Mouse (Mus musculus) large intestine, adult 2 months (tissue): Measurements from ENCODE around the gene Ikzf3. TPM values are rescaled to one million over a fixed set of nuclear protein-coding genes. Genes with fewer than 3 reads are reported as not detected.
A peak's percentile ranks its signal among the peaks of the same experiment; 100 is the strongest.

Experiments
- DNase-seq: peaks from one replicate; pipeline ENCODE4 v3.0.0-alpha.2; 2012; ENCODE audit warnings: low read depth, low spot score
- WGBS: fragments of 180-500 bp; shearing (Covaris S2); methylation state at CpG from one replicate; pipeline ENCODE4 v1.1.7; 2018; 5-methylcytosine and 5-hydroxymethylcytosine counted together
- polyA plus RNA-seq: library from polyadenylated mRNA; depleted of rRNA; stranded (reverse); fragments of >200 nt; gene quantifications from 2 replicates; pipeline ENCODE4 v1.2.3, GENCODE M21; 2012; rRNA removed

Ikzf3 gene
- polyA plus RNA-seq: 8.1 and 15.1 TPM in 2 replicates

GRCm38 (mm10) chr11:98545711-98546231 lies at the start of gene Ikzf3:
TSS of gene Ikzf3 (minus strand) at chr11:98546031.
- no peak for DNase-seq
- 2% methylated on average over 58 of the region's 58 CpGs for WGBS

- 64% methylated on average over 10 of the region's 10 CpGs for whole genome bisulfite sequencing
- no peak for DNase-seq
Observed at GRCm38 (mm10) chr11:98595473-98595872, 49.6 kb upstream of the Ikzf3 start.

- WGBS: 67% methylated on average over 6 of the region's 6 CpGs
- DNase-seq: no peak
Observed at GRCm38 (mm10) chr11:98595021-98595420, 49.2 kb upstream of the Ikzf3 start.

GRCm38 (mm10) chr11:98590548-98591445 lies 45.0 kb upstream of the Ikzf3 start:
- no peak for DNase-seq
- WGBS: 56% methylated on average over 19 of the region's 19 CpGs

- no peak for DNase-seq
- 72% methylated on average over 8 of the region's 8 CpGs for WGBS
Observed at GRCm38 (mm10) chr11:98589306-98589705, 43.5 kb upstream of the Ikzf3 start.

GRCm38 (mm10) chr11:98588833-98589281 lies 43.0 kb upstream of the Ikzf3 start:
- no peak for DNase-seq
- whole genome bisulfite sequencing: 54% methylated on average over 6 of the region's 6 CpGs

GRCm38 (mm10) chr11:98587684-98588546 lies 42.1 kb upstream of the Ikzf3 start:
- peak; percentile 92 for DNase-seq
- 4% methylated on average over 20 of the region's 20 CpGs for WGBS

DNA sequence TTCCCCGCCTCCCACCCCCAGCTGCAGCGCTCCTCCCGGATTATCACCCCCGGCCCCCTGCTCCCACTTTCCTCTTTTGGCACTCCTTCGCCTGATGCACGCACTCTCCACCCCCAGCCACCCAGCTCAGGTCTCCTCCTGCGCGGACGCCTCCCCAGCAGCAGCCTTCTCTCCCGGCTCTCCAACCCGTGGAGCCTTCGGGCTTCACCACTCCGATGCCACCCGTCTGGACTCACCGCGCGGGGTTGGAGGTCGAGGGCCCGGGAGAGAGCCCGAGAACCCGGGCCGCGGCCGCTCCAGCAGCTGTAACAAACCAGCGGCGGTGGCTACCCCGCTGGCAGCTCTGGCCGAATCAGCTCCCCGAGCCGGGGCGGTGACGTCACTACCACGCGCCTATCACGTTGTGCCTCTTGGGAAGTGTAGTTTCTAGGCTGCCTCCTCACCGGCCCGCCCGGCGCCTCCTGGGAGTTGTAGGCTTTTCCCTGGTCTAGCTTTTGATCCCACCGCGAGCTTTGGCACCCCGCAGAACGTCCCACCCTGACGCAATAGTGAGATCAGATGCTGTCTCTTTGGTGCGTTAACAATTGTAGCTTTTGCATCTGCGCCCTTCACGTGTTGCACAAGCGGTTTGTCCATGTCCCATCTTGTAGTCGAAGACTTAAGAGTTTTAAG lies 41.2 kb upstream of the Ikzf3 start, which contains the start of gene Ormdl3:
Gene Ormdl3 (minus strand): TSS at position 477 of the 672 bp plus-strand sequence.
- under 1% methylated on average over 49 of the region's 49 CpGs for WGBS
- peak; percentile 94 for DNase-seq

- no peak for DNase-seq
- WGBS: 2% methylated on average over 22 of the region's 22 CpGs
Observed at GRCm38 (mm10) chr11:98586087-98586891, 40.5 kb upstream of the Ikzf3 start.

DNA sequence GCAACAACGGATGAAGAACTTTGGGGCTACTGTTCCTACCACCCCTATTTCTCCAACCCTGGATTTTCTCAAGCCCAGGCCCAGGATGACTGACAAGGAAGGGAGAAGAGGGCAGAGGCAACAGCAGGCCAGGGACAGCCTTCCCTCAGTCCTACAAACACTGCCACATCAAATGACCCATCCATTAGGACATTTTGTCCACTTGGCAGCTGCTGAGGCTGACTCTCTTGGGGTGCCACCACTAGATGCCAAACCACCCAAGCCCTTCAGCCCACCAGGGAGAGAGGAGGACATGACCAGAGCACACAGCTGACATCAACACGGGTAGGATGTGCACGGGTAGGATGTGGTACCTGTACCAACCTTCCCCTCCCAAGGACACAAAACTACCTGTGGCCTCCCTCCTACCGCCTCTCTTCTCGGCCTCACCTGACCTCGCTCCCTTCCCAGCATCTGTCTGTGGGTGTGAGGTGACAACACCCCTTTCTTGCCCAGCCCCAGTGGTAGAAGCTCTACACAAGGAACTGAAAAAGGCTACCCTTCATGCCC lies 38.9 kb upstream of the Ikzf3 start:
- WGBS: 93% methylated on average over 6 of the region's 6 CpGs
- no peak for DNase-seq

GRCm38 (mm10) chr11:98584146-98584545 lies 38.3 kb upstream of the Ikzf3 start:
- WGBS: 56% methylated on average over 1 of the region's 1 CpGs
- no peak for DNase-seq

- no peak for DNase-seq
- WGBS: 50% methylated on average over 3 of the region's 3 CpGs
Observed at GRCm38 (mm10) chr11:98583571-98583970, 37.7 kb upstream of the Ikzf3 start.

DNA sequence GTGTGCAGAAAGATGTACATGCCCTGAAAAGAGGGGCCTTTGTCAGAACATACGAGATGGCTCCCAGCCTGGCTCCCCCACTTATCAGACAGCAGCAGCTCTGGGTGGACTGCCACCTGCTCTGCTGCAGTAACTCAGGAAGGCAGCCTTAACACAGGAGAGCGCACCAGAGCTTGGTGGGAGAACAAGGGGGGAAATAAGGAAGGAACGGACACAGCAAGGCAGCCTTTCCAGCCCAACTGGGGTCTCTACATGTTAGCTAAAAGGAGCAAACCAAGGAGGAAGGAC lies 37.4 kb upstream of the Ikzf3 start:
- WGBS: 94% methylated on average over 3 of the region's 3 CpGs
- DNase-seq: no peak

DNA sequence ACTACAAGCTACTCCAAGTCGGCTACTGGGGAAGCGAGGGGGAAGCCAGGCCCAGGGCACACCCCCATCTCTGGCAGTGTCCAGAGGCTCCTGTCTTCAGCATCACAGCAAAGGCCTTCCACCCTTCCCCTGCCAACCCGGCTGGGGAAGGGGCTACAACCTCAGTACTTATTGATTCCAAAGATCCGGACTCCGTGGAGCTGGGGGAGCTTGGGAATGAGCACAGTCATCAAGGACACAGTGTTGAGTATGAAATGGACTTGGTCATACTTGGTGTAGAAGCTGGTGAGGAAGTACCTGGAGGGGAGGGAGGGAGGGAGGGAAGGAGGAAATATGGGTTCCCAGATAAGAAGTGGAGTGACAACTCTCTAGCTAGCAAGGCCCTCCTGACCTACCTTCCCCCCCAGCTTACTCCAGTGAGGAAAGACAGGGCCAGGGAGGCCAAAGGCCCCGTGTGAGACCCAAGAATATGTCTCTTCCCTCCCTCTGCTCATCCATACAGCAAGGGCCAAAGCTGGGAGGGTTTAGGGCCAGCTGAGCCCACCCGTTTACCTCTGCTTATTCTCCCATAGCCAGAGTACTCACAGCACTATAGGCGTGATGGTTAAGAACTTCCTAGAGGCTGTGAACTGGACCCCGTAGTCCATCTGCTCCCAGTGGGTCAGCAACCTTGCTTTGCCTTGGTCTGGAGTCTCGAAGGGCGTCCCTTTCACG lies 36.9 kb upstream of the Ikzf3 start:
- DNase-seq: no peak
- WGBS: 87% methylated on average over 12 of the region's 12 CpGs

DNA sequence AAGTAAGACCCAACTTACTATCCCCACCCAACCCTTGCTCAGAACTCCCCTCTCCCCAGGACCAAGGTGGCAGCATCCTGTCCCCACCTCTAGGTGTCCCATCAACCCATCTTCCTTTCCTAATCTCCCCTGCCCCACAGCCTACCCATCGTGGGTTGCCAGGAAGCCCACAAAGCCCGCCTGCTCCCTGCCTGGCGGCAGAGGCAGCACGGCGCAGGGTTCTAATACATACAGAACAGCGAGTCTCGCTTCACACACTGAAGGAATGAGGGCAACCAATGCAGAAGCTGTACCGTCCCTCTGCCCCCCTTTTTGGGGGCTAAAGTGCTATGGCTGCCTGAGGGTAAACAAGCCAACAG lies 36.2 kb upstream of the Ikzf3 start:
- WGBS: 91% methylated on average over 8 of the region's 8 CpGs
- DNase-seq: no peak

GRCm38 (mm10) chr11:98581286-98582029 lies 35.6 kb upstream of the Ikzf3 start:
- no peak for DNase-seq
- WGBS: 78% methylated on average over 17 of the region's 17 CpGs

- DNase-seq: no peak
- WGBS: 52% methylated on average over 16 of the region's 16 CpGs
Observed at GRCm38 (mm10) chr11:98580301-98581121, 34.7 kb upstream of the Ikzf3 start.
